Mouse (Mus musculus) cerebellum, adult 2 months (tissue): ENCODE data around the gene Wnt11.

Source experiments
- CTCF ChIP-seq: fragments of 200-500 bp; IDR thresholded peaks from 2 replicates; pipeline ENCODE4 v1.5.1; 2011; ENCODE audit warnings: low read depth, mild to moderate bottlenecking, control low read depth, low read length, moderate library complexity, borderline replicate concordance; ENCODE audit not compliant: insufficient read depth
- POLR2A ChIP-seq: fragments of 200-500 bp; IDR thresholded peaks from 2 replicates; pipeline ENCODE4 v1.6.1; 2011; ENCODE audit warnings: low read length, control low read depth, borderline replicate concordance; ENCODE audit not compliant: insufficient read depth

DNA sequence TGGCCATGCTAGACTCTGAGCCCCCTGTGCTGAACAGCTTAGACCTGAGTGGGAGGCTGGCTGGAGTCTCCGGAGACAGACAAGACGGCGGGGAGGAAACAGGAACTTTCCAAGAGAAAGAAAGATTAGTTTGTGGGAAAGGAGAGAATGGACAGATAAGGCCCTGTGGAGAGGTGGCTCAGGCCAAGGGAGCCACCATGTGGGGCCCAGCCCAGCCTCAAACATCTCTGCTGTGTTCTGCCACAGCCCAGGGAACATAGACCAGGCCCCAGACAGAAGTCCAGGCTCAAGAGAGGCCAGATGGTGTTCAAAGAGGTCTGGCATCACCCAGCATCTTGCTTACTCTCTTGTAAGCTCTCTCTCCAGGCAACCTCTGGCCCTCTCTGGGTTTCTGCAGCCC lies 22.2 kb downstream of the Wnt11 start:
- TF ChIP-seq CTCF (no peak), POLR2A (no peak)
